Mouse (Mus musculus) stomach, embryonic 15.5 days (tissue): ENCODE data around the gene Gm13275. TPM values are rescaled to one million over a fixed set of nuclear protein-coding genes. Genes with fewer than 3 reads are reported as not detected.

ENCODE experiments used
- polyA plus RNA-seq: library from polyadenylated mRNA; unstranded; fragments of >200 nt; fragmentation: Nextera tagmentation; extraction: Ambion mirVana; gene quantifications from 2 replicates; pipeline ENCODE4 v1.2.1, GENCODE M21; 2015

Gm13275 gene
- polyA plus RNA-seq, 1 experiment from 2014 or later, result not detected

Other genes with a start within 250 kb of the Gm13275 start
- not detected in 2 replicates for gene Ifna15, start 236.2 kb upstream of the Gm13275 start, polyA plus RNA-seq
- not detected in 2 replicates for gene Ifna14, start 222.7 kb upstream of the Gm13275 start, polyA plus RNA-seq
- gene Ifna9, start 202.1 kb upstream of the Gm13275 start, polyA plus RNA-seq, result not detected in 2 replicates
- not detected in 2 replicates for gene Ifna12, start 191.1 kb upstream of the Gm13275 start, polyA plus RNA-seq
- not detected in 2 replicates for gene C87499, start 160.1 kb upstream of the Gm13275 start, polyA plus RNA-seq
- not detected in 2 replicates for gene Ifna13, start 150.0 kb upstream of the Gm13275 start, polyA plus RNA-seq
- not detected in 2 replicates for gene Ifna16, start 117.6 kb upstream of the Gm13275 start, polyA plus RNA-seq
- gene Ifna2, start 110.6 kb upstream of the Gm13275 start, polyA plus RNA-seq, result not detected in 2 replicates
- gene Ifnab, start 103.1 kb upstream of the Gm13275 start, polyA plus RNA-seq, result not detected in 2 replicates
- gene Gm26566, start 72.7 kb upstream of the Gm13275 start, polyA plus RNA-seq, result 0.49 and 1.0 TPM in 2 replicates
- gene Klhl9, start 72.0 kb upstream of the Gm13275 start, polyA plus RNA-seq, result 87.8 and 88.8 TPM in 2 replicates
- gene Gm13271, start 39.6 kb upstream of the Gm13275 start, polyA plus RNA-seq, result not detected in 2 replicates
- 0.23 and 0.33 TPM in 2 replicates for gene Gm13283, start 34.4 kb upstream of the Gm13275 start, polyA plus RNA-seq
- gene Gm13290, start 20.7 kb upstream of the Gm13275 start, polyA plus RNA-seq, result 0.30 and 0.70 TPM in 2 replicates
- gene Gm13289, start 17.6 kb upstream of the Gm13275 start, polyA plus RNA-seq, result not detected in 2 replicates
- gene Gm13272, start 14.6 kb upstream of the Gm13275 start, polyA plus RNA-seq, result 0.35 TPM in 1 of 2 replicates, not detected in the other
- 0.30 and 0.41 TPM in 2 replicates for gene Ifnz, start 12.4 kb upstream of the Gm13275 start, polyA plus RNA-seq
- not detected in 2 replicates for gene Gm13276, start 8.8 kb upstream of the Gm13275 start, polyA plus RNA-seq
- gene Gm13277, start 5.9 kb upstream of the Gm13275 start, polyA plus RNA-seq, result not detected in 2 replicates
- not detected in 2 replicates for gene Gm13278, start 2.9 kb upstream of the Gm13275 start, polyA plus RNA-seq
- gene Gm13279, start 2.9 kb downstream of the Gm13275 start, polyA plus RNA-seq, result not detected in 2 replicates
- 0.94 and 1.3 TPM in 2 replicates for gene Gm13285, start 5.2 kb downstream of the Gm13275 start, polyA plus RNA-seq
- gene Gm13287, start 8.8 kb downstream of the Gm13275 start, polyA plus RNA-seq, result 0.41 TPM in 1 of 2 replicates, not detected in the other
- not detected in 2 replicates for gene Gm13288, start 11.0 kb downstream of the Gm13275 start, polyA plus RNA-seq
- not detected in 2 replicates for gene Ifna7, start 21.7 kb downstream of the Gm13275 start, polyA plus RNA-seq
- not detected in 2 replicates for gene Ifna11, start 25.5 kb downstream of the Gm13275 start, polyA plus RNA-seq
- gene Ifna6, start 32.9 kb downstream of the Gm13275 start, polyA plus RNA-seq, result not detected in 2 replicates
- gene Ifna5, start 41.0 kb downstream of the Gm13275 start, polyA plus RNA-seq, result not detected in 2 replicates
- not detected in 2 replicates for gene Ifna4, start 47.4 kb downstream of the Gm13275 start, polyA plus RNA-seq
- not detected in 2 replicates for gene Ifna1, start 55.6 kb downstream of the Gm13275 start, polyA plus RNA-seq
- not detected in 2 replicates for gene Ifne, start 85.7 kb downstream of the Gm13275 start, polyA plus RNA-seq